Mouse (Mus musculus) midbrain, postnatal 0 days (tissue): ENCODE measurements at regions not wholly inside any gene's neighbourhood (a gene's known extent, or its start where the extent isn't known, plus 50 kb on each side); places are given as distances from the start of the nearest gene placed in this dataset.

Source experiments
- ATAC-seq: fragments of 200-750 bp; cut with Nextera tagmentation; 2 replicates; pipeline ENCODE4 v1.8.0; 2017; ENCODE audit warnings: moderate number of reproducible peaks, mild to moderate bottlenecking, moderate TSS enrichment, moderate library complexity; ENCODE audit not compliant: low FRiP score
- DNase-seq: peaks from one replicate; pipeline ENCODE4 v3.0.0-alpha.2; 2015; ENCODE audit warnings: low spot score
- H3K27ac ChIP-seq: fragments of 300-500 bp; sonication (generic); 2 replicates; pipeline ENCODE4 v1.5.1; 2014; ENCODE audit warnings: low read depth, mild to moderate bottlenecking, low read length, mixed read lengths
- H3K27me3 ChIP-seq: fragments of 300-500 bp; sonication (generic); 2 replicates; pipeline ENCODE4 v1.6.1; 2014; ENCODE audit warnings: low read length, control low read depth, mixed read lengths; ENCODE audit not compliant: insufficient read depth
- H3K36me3 ChIP-seq: fragments of 300-500 bp; sonication (generic); 2 replicates; pipeline ENCODE4 v1.6.1; 2014; ENCODE audit warnings: low read length, control low read depth, mixed read lengths; ENCODE audit not compliant: insufficient read depth
- H3K4me1 ChIP-seq: fragments of 300-500 bp; sonication (generic); 2 replicates; pipeline ENCODE4 v1.6.1; 2014; ENCODE audit warnings: mild to moderate bottlenecking, control low read depth, antibody characterized with exemption, low read length, mixed read lengths; ENCODE audit not compliant: insufficient read depth
- H3K4me2 ChIP-seq: fragments of 300-500 bp; sonication (generic); 2 replicates; pipeline ENCODE4 v1.6.1; 2014; ENCODE audit warnings: low read depth, mild to moderate bottlenecking, low read length, mixed read lengths; ENCODE audit not compliant: poor library complexity, severe bottlenecking
- H3K4me3 ChIP-seq: fragments of 300-500 bp; sonication (generic); 2 replicates; pipeline ENCODE4 v1.5.1; 2014; ENCODE audit warnings: low read depth, mild to moderate bottlenecking, low read length, moderate library complexity
- H3K9ac ChIP-seq: fragments of 300-500 bp; sonication (generic); replicated peaks from 2 replicates; pipeline ENCODE4 v1.6.1; 2014; ENCODE audit warnings: mild to moderate bottlenecking, low read length, moderate library complexity, mixed read lengths; ENCODE audit not compliant: poor library complexity, severe bottlenecking
- H3K9me3 ChIP-seq: fragments of 300-500 bp; sonication (generic); 2 replicates; pipeline ENCODE4 v1.6.1; 2016; ENCODE audit warnings: low read length, control low read depth
- CTCF ChIP-seq: IDR thresholded peaks from 2 replicates; pipeline ENCODE4 v1.5.1; 2016; ENCODE audit warnings: antibody characterized with exemption, mild to moderate bottlenecking
- WGBS: fragments of 180-500 bp; shearing (Covaris S2); extraction: QIAGEN DNeasy Blood & Tissue Kit; methylation state at CpG from one replicate; pipeline ENCODE4 v1.1.7; 2014; 5-methylcytosine and 5-hydroxymethylcytosine counted together

GRCm38 (mm10) chr1:167976708-167977107 is 287.7 kb downstream of the Lmx1a start:
- H3K27me3 ChIP-seq = no peaks in the 10 kb centered on the region
- WGBS = 87% methylated on average over 3 of the region's 3 CpGs
- no peak overlapping the region for H3K4me2 ChIP-seq
- H3K36me3 ChIP-seq = no peaks in the 10 kb centered on the region
- no peak for DNase-seq
- ATAC-seq = no peak
- H3K4me3 ChIP-seq = no peak overlapping the region
- H3K9me3 ChIP-seq = no peaks in the 10 kb centered on the region
- H3K9ac ChIP-seq = no peak overlapping the region
- no peaks in the 10 kb centered on the region for H3K4me1 ChIP-seq
- no peak overlapping the region for H3K27ac ChIP-seq
- no peak for TF ChIP-seq CTCF

- H3K4me3 ChIP-seq = no peak overlapping the region
- no peak overlapping the region for H3K4me2 ChIP-seq
- WGBS = 82% methylated on average over 3 of the region's 3 CpGs
- ATAC-seq = no peak
- no peak overlapping the region for H3K9ac ChIP-seq
- no peaks in the 10 kb centered on the region for H3K27me3 ChIP-seq
- DNase-seq = no peak
- TF ChIP-seq CTCF = no peak
- no peaks in the 10 kb centered on the region for H3K4me1 ChIP-seq
- H3K27ac ChIP-seq = no peak overlapping the region
- H3K36me3 ChIP-seq = no peaks in the 10 kb centered on the region
- no peaks in the 10 kb centered on the region for H3K9me3 ChIP-seq
These were observed 290.1 kb downstream of the Lmx1a start for GRCm38 (mm10) chr1:167979187-167979586.

GRCm38 (mm10) chr1:167979588-167979987 is 290.6 kb downstream of the Lmx1a start:
- ATAC-seq = no peak

GRCm38 (mm10) chr1:167981292-167981691 is 292.3 kb downstream of the Lmx1a start:
- TF ChIP-seq CTCF = no peak
- no peak overlapping the region for H3K27ac ChIP-seq
- no peaks in the 10 kb centered on the region for H3K36me3 ChIP-seq
- H3K9ac ChIP-seq = no peak overlapping the region
- H3K9me3 ChIP-seq = no peaks in the 10 kb centered on the region
- DNase-seq (no peak), ATAC-seq (no peak)
- H3K4me3 ChIP-seq = no peak overlapping the region
- no peak overlapping the region for H3K4me2 ChIP-seq
- no peaks in the 10 kb centered on the region for H3K27me3 ChIP-seq
- no peaks in the 10 kb centered on the region for H3K4me1 ChIP-seq
- WGBS = 88% methylated on average over 2 of the region's 2 CpGs

More at GRCm38 (mm10) chr1:167979588-167979987, 290.6 kb downstream of the Lmx1a start:
- 93% methylated on average over 5 of the region's 5 CpGs for WGBS
- Histone ChIP-seq H3K27me3 (no peaks in the 10 kb centered on the region), H3K4me2 (no peak overlapping the region), H3K4me1 (no peaks in the 10 kb centered on the region), H3K9me3 (no peaks in the 10 kb centered on the region), H3K4me3 (no peak overlapping the region), H3K36me3 (no peaks in the 10 kb centered on the region), H3K9ac (no peak overlapping the region), H3K27ac (no peak overlapping the region)
- DNase-seq = no peak
- no peak for TF ChIP-seq CTCF

GRCm38 (mm10) chr1:168007456-168007855 is 318.4 kb downstream of the Lmx1a start:
- no peak overlapping the region for H3K4me3 ChIP-seq
- no peak overlapping the region for H3K4me2 ChIP-seq
- H3K36me3 ChIP-seq = no peaks in the 10 kb centered on the region
- TF ChIP-seq CTCF = no peak
- no peak for DNase-seq
- H3K9me3 ChIP-seq = no peaks in the 10 kb centered on the region
- no peaks in the 10 kb centered on the region for H3K27me3 ChIP-seq
- WGBS = 69% methylated on average over 3 of the region's 3 CpGs
- ATAC-seq = no peak
- no peaks in the 10 kb centered on the region for H3K4me1 ChIP-seq
- no peak overlapping the region for H3K27ac ChIP-seq
- no peak overlapping the region for H3K9ac ChIP-seq

- no peak for ATAC-seq
- Histone ChIP-seq H3K27me3 (no peaks in the 10 kb centered on the region), H3K9ac (no peak overlapping the region), H3K4me1 (no peaks in the 10 kb centered on the region), H3K36me3 (no peaks in the 10 kb centered on the region), H3K9me3 (no peaks in the 10 kb centered on the region), H3K27ac (no peak overlapping the region), H3K4me3 (no peak overlapping the region), H3K4me2 (no peak overlapping the region)
- no peak for DNase-seq
- TF ChIP-seq CTCF = no peak
- WGBS = 90% methylated on average over 1 of the region's 1 CpGs
These were observed 319.2 kb downstream of the Lmx1a start for GRCm38 (mm10) chr1:168008216-168008615.
